Mouse (Mus musculus): ENCODE data around the gene Sestd1. TPM values are rescaled to one million over a fixed set of nuclear protein-coding genes. Genes with fewer than 3 reads are reported as not detected.

Gene Sestd1
- total RNA-seq, 2 experiments from 2014 or later, result 20.8 to 22.4 TPM

DNA sequence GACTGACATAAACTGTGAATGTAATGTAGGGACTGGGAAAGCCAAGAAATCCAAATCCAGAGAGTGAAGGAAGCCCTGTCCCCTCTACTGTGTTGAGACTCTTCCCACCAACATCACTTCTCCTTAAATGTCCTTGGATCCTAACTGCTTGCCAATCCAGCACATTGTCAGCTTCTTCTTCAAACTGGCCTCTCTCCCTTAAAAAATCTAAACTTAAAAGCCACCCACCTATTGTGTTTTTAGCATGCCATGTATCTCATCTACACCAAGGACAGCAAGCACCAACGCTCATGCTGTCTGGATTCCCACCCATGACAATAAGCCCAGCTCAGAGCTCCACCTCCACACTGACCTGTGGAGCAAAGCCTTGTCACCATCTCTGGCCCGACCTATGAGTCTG, 7.4 kb downstream of the Sestd1 start:
- no peak for DNase-seq
- intact Hi-C loops (cut with DNase I), result no loop called here

DNA sequence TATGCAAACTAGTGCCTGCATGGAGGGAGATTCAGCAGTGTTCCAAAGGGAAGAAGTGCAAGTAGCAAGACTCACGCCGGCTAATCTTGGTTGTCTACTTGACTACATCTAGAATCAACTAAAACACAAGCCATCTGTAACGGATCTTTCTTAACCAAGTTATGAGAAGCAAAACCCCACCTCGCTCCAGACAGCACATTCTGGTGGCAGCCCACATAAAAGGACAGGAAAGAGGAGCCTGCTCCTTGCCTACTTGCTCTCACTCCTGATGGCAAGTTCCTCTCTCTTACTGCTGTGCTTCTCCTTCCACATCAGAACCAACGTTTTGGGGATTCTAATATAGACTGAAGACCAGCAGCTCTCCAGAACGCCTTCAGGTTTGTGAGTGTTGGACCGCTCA, 9.6 kb downstream of the Sestd1 start:
- DNase-seq, result no peak
- intact Hi-C loops (cut with DNase I), result no loop called here

DNA sequence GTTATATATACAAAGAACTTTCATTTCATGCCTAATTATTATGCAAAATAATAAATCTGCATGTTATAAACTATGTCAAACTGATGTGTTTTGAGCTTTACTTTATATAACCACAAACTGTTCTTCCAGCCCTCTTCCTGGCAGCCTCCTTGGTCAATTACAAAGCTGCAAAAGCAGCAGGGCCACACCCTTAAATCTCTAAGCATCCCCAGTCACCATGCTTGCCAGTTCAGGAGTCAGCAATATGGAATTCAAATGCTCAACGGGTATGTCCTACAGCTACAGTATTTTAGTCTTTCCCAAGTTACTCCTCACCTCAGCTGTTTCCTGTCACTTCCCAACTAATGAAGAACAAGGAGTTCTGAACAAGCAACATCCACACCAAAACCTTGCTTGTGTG, 10.3 kb downstream of the Sestd1 start:
- no peak for DNase-seq
- intact Hi-C loops (cut with DNase I), result no loop called here

DNA sequence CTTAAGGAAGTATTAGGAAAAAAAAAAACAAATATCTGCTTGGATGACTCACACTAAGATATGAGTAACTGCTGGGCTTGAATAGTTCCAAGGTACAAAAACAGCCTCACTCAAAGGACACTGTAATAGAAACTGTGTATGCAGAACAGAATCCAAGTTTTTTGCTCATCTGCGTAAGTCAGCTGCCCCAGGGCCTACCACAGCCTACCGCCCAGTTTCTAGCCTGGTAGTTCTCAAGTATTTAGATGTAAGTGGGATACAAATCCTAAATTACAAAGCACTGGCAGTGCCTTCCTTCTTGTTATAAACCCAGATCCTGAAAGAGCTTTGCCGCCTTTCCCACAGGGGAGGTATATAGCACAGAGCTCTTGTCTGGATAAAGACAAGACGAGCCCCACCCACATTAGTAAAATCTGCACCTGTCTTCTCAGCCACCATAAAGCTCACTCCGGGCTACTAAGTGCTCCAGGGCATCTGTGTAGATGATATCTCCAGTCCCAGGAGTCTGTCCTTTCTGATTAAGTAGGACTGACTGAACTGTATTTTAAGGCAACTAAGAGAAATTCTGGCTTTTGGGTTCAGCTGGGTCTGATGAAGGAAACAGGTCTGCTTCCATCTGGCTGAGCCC, 11.7 kb downstream of the Sestd1 start:
- intact Hi-C loops (cut with DNase I), result no loop called here
- no peak for DNase-seq

DNA sequence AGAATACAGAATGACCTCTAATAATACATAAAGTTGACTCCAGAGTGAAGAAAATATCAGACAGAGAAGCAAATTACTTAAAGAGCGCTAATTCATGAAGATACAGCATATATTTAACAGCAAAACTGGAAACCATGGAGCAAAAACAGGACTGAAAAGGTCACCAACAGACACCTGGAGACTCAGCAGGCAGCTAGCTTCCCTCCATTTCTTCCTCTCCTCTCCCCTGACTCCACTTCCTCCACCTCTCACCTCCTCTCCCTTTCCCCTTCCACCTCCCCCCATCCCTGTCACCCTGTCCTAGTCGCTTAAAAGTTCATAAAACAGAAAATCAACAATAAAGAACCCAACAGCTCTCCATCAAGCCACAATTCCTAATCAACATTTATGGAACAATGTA, 13.5 kb downstream of the Sestd1 start:
- intact Hi-C loops (cut with DNase I), result no loop called here
- DNase-seq, result no peak

DNA sequence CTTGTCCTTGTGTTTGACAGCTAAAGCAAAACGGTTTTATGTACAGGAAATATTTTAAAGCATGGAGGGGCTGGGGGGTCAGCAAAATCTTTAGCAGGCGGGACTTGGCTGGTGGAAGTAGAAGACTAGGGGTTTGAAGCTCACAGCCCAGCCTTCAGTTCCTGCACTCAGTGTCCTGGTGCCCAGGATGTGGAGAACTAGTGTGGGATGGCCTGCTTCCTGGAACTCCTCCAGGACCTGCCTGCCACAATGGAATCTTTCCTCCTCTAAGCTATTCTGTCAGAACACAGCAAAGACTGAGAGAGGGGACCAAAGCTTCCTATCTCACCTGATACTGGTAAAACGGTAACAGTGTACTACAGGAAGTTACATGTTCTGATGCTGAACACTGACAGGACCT, 14.4 kb downstream of the Sestd1 start:
- intact Hi-C loops (cut with DNase I), result no loop called here
- DNase-seq, result no peak

DNA sequence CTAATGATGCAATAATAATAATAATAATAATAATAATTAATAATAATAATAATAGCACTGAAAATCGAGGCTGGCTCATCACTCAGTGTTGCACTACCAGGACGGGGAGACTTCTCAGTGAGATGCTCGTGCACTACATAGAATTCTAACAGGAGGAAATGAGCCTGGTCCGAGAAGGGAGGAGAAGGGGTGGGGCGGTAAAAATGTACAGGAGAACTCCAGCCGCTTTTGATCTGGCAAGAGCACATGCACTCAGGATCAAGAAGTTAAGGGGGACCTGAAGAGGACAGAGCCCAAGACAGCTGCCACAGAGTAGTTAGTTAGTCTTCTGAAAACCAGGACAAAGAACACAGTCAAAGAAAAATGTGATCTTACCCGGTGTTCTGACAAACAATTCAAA, 15.1 kb downstream of the Sestd1 start:
- DNase-seq, result no peak
- intact Hi-C loops (cut with DNase I), result no loop called here

DNA sequence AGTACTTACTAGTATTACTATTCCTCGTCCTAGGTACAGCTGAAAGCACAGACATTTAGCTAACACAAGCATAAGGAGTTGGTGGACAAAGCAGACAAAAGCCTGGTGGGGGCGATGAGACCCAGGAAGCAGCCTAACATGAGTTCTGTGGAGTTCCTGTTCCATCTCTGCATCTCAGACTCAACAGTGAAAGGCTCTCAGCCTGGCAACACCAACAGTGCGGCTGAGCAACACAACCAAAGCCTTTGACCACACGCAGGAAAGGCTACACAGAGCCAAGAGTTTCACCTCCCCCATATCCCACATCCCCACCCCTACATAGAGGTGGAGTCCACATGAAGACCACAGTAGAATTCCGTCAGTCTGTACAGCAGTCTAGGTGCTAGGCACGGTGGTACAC, 15.8 kb downstream of the Sestd1 start:
- intact Hi-C loops (cut with DNase I), result loop anchor here (5.0 kb wide), 1 partner anchor 78 kb away; no protein-coding TSS in a partner anchor
- no peak for DNase-seq

DNA sequence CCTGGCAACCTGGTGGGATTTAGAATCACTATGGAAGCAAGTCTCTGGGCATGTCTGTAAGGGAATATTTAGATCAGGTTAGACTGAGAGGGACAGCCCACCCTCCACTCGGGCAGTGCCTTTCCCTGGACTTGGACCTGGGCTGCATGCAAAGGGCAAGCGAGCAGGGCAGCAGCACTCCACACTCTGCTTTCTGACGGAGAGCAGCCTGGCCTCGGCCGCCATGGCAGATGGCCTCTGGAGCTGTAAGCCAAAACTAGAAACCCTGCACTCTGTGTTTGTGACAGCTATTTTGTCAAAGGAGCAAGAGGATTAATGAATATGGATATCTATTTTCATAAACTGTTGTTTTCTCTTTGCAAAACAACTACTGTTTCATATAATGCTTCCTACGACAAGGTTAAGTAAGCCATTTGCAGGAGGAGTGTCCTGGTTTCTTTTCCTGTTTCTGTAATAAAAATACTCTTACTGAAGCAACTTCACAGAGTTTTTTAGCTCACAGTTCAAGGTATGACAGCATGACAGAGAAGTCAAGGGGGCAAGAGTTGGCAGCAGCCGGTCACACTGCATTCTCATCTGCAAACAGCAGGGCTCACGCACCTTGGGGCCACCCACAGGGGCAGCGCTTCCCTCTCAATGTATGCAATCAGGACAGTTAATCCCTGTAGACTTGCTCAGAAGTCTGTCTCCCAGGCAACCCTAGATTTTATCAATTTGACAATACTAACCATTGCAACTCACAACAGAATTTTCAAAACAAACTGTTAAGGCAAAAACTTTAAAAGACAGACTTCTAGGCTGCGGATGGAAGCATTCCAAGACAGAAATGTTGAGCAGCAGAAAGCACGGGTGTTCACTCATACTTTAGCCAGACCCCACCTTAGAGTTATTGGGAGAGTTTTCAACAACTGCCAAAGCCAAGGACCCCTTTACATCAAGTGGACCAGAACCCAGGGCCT, 16.6 kb downstream of the Sestd1 start:
- intact Hi-C loops (cut with DNase I), result loop anchor here (5.0 kb wide), 1 partner anchor 79 kb away; no protein-coding TSS in a partner anchor
- DNase-seq, result no peak

DNA sequence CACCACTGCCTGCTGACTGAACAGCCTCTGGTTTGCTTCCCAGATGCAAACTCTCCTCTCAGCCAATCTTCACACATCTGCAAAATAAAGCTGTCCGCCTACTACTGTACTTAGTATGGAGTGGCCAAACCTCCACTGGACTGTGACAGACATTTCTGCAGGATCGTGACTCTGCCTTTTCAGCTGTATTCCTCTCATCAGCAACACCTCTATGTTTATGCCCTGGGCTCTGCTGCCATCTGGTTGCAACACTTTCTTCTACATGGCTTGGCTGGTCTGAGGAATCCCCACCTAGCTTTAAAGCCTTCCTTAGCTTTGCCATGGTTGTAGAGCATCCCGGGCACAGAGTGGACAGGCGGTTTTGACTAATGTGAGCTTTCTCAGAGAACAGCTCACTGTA, 20.3 kb downstream of the Sestd1 start:
- no peak for DNase-seq
- intact Hi-C loops (cut with DNase I), result loop anchor here (5.0 kb wide), 1 partner anchor 82 kb away; no protein-coding TSS in a partner anchor

DNA sequence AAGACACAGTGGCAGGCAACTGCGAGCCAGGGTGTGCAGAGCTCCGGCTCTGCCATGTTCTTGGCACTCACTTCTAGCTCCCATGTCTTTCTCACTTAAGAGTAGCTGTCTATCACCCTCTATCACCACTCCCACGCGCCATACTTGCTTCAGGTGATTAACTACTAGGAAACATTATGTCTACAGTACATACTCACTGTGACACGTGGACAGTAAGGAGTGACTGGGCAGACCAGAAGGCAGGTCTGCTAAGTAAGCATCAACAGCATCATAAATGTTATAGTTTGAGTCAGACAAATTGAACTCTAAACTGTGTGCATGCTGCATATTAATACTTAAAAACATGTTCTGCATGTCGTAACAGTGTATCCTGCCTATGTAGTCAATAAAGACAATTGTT, 27.2 kb downstream of the Sestd1 start:
- intact Hi-C loops (cut with DNase I), result no loop called here
- DNase-seq, result no peak

DNA sequence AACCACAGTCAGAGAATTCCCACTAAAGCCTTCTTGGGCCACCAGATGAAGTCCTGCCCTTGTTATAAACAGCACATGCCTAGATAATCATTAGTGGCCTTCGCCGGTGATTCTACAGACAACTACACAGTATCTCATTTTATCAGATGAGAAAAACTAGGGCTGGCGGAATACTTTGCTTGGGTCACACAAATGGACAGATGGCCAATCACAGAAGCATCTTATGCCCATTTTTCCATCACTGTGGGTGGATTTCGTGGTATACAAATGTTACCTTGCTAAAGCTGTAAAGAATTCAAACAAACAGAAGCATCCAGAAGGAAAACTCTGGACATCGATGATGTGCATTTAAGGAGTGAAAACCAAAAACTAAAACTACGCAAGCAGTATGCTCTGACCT, 28.7 kb downstream of the Sestd1 start:
- no peak for DNase-seq
- intact Hi-C loops (cut with DNase I), result no loop called here

DNA sequence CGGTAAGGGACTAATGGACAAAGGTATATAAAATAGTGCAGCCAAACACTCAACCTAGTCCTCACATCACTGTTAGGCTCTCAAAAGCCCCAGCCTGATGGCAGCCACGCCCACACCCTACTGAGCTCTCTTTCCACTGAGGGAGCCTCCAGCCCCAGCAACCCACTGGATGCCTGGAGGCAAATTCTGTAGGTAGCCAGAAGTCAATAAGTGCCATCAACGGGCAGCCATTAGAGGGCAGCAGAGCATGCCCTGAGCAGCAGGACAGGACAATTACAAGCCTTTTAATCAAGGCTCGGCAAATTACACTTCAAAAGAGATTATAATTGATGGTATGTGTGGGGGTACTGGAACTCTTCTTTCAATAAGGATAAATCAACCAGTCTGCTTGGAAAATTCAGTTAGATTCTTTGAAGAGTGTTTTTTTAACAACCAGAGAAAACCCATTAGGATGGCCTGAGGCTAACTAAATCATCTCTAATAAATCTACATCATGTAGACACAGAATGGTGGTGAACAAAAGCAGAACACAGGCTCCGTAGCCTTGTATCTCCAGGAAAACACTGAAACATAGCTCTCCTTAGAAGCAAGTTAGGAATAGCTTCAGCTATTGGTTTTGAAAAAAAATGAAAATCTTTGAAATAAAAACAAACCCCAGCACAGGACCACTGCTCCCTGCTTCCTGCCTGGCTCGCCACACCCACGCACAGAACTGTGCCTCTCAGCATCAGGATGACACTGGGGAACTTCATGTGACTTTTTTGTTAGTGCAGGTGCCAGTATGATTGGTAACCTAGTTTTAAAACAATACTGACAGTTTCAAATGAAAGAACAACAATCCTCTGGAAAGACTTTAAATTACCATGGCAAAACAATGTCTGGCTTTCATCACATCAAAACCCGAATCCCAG, 30.4 kb downstream of the Sestd1 start:
- intact Hi-C loops (cut with DNase I), result loop anchor here (1.0 kb wide), 1 partner anchor 92 kb away; no protein-coding TSS in a partner anchor
- DNase-seq, result peak; percentile 65 to 69

DNA sequence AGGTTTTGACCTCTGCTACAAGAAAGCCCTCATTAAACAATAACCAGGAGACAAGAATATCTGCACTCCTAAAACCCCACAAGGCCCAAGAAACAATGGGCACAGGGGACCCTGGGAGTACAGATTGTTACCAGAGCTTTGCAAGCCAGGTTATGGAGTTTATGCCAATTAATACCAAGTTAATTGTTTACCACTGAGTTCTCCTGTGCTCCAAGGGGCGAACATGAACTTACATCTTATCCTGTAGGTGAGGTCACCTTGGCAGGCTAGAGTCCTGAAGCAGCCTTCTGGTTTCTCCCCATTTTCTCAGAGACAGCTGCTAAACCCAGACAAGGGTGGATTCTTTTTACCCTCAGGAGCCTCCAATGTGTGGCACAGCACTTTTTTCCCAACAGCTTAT, 32.0 kb downstream of the Sestd1 start:
- DNase-seq, result no peak
- intact Hi-C loops (cut with DNase I), result no loop called here

DNA sequence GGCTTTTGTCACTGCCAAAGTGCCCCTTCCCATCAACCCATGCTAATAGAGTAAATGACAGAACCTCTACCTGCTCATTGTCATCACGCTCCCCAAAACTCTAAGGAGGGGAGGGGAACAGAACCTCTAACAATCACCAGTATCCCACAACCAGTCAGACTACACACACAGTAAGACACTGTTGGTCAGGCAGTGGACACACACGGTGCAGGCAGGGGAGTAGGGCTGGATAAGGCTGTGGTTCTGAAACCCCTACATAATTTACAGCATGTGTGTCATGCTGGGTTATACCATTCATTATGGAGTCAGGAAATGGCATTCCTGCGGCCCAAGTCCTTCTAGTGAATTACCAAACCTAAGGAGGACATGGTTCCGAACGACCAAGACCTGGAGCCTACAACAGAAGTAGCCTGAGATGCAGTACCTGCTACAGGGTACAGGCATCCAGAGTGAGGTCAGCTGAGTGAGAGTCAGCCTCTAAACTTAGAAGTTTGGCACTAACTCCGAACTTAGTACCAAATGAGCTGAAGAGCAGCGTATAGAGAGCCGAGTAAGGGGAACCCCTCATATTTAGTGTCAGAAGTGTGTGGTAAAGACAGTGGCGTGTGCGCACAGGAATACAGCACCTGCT, 33.1 kb downstream of the Sestd1 start:
- DNase-seq, result no peak
- intact Hi-C loops (cut with DNase I), result no loop called here

DNA sequence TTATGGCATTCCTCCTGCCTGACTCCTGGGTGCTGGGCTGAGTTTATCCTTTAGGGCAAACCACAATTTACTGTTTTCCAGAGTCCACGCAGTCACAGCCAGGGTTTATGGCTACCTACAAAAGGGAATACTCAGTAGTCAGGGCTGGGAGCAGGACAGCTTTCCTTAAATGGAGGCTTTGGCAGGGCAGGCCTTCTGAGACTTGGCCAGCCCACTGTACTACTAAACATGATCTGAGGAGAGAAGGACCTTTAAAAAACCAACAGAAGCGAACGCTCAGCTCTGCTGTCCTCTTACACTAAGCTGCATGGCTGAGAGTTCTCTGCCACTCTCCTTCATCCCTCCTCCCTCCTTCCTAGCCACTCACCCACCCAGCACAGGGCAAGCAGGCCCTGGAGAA, 34.6 kb downstream of the Sestd1 start:
- intact Hi-C loops (cut with DNase I), result no loop called here
- DNase-seq, result no peak

DNA sequence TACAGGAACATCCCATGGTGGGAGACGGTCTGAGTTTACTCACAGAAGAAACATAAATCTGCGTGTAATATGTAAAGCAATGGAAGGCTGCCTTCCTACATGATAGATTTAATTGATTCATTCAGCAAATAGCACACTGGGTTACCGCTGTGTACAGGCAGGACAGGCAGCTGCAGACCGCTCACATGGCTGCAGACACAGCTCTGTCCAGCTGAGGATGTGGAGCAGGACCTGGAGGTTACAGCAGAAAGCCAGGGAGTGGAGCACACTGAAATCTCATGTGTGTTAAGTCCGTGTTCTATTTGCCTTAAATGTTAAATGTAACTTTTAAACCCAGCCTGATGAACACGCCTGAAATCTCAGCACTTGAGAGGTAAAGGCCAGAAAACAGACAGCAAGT, 38.1 kb downstream of the Sestd1 start:
- DNase-seq, result no peak
- intact Hi-C loops (cut with DNase I), result no loop called here

DNA sequence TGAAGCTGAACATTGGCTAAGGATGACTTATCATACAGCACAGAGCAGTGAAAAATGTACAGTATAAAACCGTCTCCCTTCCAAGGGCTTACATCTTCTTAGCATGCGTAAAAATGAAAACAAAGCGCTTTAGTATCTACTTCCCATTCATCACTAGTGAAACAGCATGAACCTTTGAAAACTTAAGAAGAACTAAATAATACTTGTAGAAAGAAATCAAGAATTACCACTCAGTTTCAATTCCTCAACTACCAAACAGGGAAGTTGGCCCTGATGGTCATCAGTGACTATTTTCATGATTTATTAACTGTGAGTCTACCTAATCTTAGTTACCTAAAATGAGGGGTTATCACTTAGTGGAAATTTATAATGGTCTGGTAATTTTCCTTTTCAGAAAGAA, 41.8 kb downstream of the Sestd1 start:
- no peak for DNase-seq
- intact Hi-C loops (cut with DNase I), result no loop called here

DNA sequence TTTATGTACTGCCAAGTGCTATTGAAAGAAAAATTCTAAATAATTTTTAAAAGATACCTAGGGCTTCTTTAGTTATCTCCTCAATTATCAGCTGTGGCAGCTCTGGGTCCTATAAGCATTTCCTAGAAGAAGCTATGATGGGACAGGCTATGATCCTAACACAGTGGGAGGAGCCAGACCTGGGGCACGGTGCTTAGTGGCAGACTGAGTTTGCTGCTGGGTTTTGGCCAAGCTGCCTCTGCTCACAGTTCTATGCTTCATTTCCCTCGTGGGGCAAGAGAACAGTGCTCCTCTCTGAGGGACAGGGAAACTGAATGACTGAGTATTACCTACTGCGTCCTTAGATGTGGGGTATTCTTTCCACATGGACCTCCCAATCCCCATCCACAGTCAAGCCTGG, 42.3 kb downstream of the Sestd1 start:
- DNase-seq, result no peak
- intact Hi-C loops (cut with DNase I), result no loop called here

DNA sequence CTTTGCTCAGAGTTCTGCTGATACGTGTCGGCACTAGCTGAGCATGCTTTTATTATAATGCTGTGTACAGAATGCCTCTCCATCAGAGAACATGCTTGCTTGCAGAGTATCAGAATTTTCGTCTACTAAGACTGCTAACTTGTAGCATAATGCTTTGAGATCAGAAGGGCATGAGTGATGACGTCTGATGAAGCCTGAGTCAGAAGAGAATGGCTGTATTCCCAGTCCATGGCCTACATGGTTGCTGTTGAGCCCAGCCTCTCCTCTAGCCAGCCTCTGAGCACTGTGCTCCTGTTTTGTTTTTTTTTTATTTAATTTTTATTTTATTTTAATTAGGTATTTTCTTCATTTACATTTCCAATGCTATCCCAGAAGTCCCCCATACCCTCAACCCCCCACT, 43.5 kb downstream of the Sestd1 start:
- no peak for DNase-seq
- intact Hi-C loops (cut with DNase I), result no loop called here
